Mouse (Mus musculus): Measurements from ENCODE around the gene Ptdss2. TPM values are rescaled to one million over a fixed set of nuclear protein-coding genes. Genes with fewer than 3 reads are reported as not detected.

The Ptdss2 gene
- total and polyA plus RNA-seq, 3 experiments, result 16.9 to 44.9 TPM; not detected in 1

DNA sequence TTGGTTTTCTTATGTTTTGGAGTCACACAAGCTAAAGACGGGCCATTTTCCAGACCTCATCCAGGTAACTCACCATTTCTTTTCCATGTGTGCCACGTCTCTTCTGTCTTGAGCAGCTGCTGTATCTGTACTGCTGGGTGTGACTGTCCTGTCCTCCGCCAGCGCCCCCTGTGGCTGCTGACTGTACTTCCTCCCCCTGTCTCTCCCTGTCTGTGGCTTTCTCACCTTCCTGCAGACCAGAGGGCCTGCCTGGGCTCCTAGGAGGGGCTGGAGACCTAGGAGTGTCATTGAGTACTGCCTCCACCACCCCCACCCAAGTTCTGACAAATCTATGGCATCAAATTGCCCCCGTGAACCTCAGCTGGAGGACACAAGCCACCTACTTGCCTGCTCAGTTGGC, 20.9 kb downstream of the Ptdss2 start:
- peak; percentile 75 for DNase-seq (ENCODE audit: low read depth, low spot score)
- Histone ChIP-seq H3K4me3 (ENCODE audit: control insufficient read depth in 1 of 2, insufficient read depth in 1 of 2, low read depth in 2 of 2, low read length in 2 of 2) (no peak overlapping the region), H3K9ac (ENCODE audit: control insufficient read depth, low read depth, low read length, poor library complexity, severe bottlenecking) (no peak overlapping the region), H3K36me3 (ENCODE audit: control insufficient read depth in 1 of 2, insufficient read depth in 2 of 2, low read length in 2 of 2) (peaks cover 6 to 27% of the 10 kb centered on the region in 2 experiments), H3K4me1 (ENCODE audit: control insufficient read depth in 1 of 2, insufficient read depth in 2 of 2, low read length in 2 of 2) (peaks cover 35 to 42% of the 10 kb centered on the region in 2 experiments), H3K27ac (ENCODE audit: control insufficient read depth, low read depth, low read length) (no peak overlapping the region), H3K79me2 (ENCODE audit: control insufficient read depth, insufficient read depth, low read length, poor library complexity) (no peaks in the 10 kb centered on the region), H3K9me3 (replicated peaks; ENCODE audit: insufficient read depth, low read length) (no peaks in the 10 kb centered on the region), H3K27me3 (ENCODE audit: control insufficient read depth in 1 of 2, insufficient read depth in 2 of 2, low read length in 2 of 2) (no peaks in the 10 kb centered on the region)
- TF ChIP-seq ZNF384 (IDR thresholded peaks at IDR 0.05; ENCODE audit: low read depth, low read length) (0 out of 2 replicates have a peak, but pooled peaks have one; percentile 37), ELF1 (IDR thresholded peaks at IDR 0.05; ENCODE audit: low read depth, low read length) (no peak), SMC3 (IDR thresholded peaks at IDR 0.05; ENCODE audit: low read depth, low read length) (peak; percentile 21; the same call in 1 of the 2 replicates), SIN3A (IDR thresholded peaks at IDR 0.05; ENCODE audit: low read length) (peak; percentile 42; the same call in 1 of the 2 replicates), MYB (IDR thresholded peaks at IDR 0.05; ENCODE audit: low read depth, low read length) (no peak), ZKSCAN1 (IDR thresholded peaks at IDR 0.05; ENCODE audit: low read depth, low read length) (no peak), POLR2A (IDR thresholded peaks at IDR 0.05; ENCODE audit: control insufficient read depth in 1 of 2, insufficient read depth in 1 of 2, low read depth in 1 of 2, low read length in 2 of 2, poor library complexity in 1 of 2) (no peak), MAZ (IDR thresholded peaks at IDR 0.05; ENCODE audit: low read depth, low read length) (0 out of 2 replicates have a peak, but pooled peaks have one; percentile 34), CTCF (IDR thresholded peaks at IDR 0.05 in 2 of 3, conservative IDR thresholded peaks at IDR 0.05 in 1 of 3; ENCODE audit: control insufficient read depth in 1 of 3, insufficient read depth in 1 of 3, low read depth in 2 of 3, low read length in 3 of 3, poor library complexity in 1 of 3, severe bottlenecking in 1 of 3) (peak; percentile 72 to 84 (median 75))

DNA sequence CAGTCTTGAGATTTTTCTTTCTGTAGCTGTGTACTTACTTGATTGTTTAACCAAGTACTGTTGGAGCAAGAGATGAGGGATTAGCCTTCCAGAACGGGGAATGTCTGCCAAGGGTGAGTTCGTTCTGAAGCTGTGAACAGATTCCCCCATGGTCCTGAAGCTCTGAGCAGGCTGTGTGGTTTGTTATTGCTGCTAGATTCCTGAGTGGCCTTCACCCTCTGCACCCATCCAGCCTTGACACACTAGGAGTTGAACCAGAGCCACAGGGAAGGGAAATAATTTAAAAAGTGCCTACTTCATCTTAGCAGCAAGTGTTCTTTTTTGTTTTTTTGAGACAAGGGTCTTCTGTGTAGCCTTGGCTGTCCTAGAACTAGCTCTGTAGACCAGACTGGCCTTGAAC, 21.7 kb downstream of the Ptdss2 start:
- TF ChIP-seq CHD2 (IDR thresholded peaks at IDR 0.05; ENCODE audit: low read length) (no peak), MAX (IDR thresholded peaks at IDR 0.05; ENCODE audit: low read length) (no peak), E2F4 (IDR thresholded peaks at IDR 0.05; ENCODE audit: borderline replicate concordance, low read depth, low read length) (no peak), GATA1 (IDR thresholded peaks at IDR 0.05; ENCODE audit: low read depth, low read length) (no peak), JUND (IDR thresholded peaks at IDR 0.05; ENCODE audit: low read depth, low read length) (no peak)
- no peak for DNase-seq (ENCODE audit: low read depth, low spot score)
- Histone ChIP-seq H3K79me2 (ENCODE audit: control insufficient read depth, insufficient read depth, low read length, poor library complexity) (no peaks in the 10 kb centered on the region), H3K4me1 (ENCODE audit: control insufficient read depth in 1 of 2, insufficient read depth in 2 of 2, low read length in 2 of 2) (peaks cover 35 to 42% of the 10 kb centered on the region in 2 experiments), H3K9me3 (replicated peaks; ENCODE audit: insufficient read depth, low read length) (no peaks in the 10 kb centered on the region), H3K27me3 (ENCODE audit: control insufficient read depth in 1 of 2, insufficient read depth in 2 of 2, low read length in 2 of 2) (no peaks in the 10 kb centered on the region), H3K36me3 (ENCODE audit: control insufficient read depth in 1 of 2, insufficient read depth in 2 of 2, low read length in 2 of 2) (peaks cover 3 to 27% of the 10 kb centered on the region in 2 experiments), H3K9ac (ENCODE audit: control insufficient read depth, low read depth, low read length, poor library complexity, severe bottlenecking) (no peak overlapping the region), H3K4me3 (ENCODE audit: control insufficient read depth in 1 of 2, insufficient read depth in 1 of 2, low read depth in 2 of 2, low read length in 2 of 2) (no peak overlapping the region), H3K27ac (ENCODE audit: control insufficient read depth, low read depth, low read length) (no peak overlapping the region)

DNA sequence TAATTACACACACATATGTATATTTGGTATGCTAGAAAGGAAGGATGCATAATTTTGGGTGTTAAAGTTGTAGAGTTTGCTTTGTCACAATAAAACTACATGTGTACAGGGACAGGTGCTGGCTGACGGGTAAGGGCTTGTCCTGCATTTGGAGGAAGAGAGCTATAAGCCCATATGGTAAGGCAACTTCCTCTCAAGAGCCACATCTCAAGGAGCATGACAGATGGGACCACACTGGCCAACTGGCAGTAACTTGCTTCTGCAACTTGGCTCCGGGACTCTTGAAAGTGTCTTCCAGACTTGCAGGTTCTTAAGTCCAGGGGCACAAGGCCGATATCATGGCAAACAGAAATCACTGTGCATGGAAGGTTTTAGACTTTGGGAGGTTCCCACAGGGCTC, 22.5 kb downstream of the Ptdss2 start:
- H3K9ac ChIP-seq (ENCODE audit: control insufficient read depth, low read depth, low read length, poor library complexity, severe bottlenecking), result no peak overlapping the region
- H3K4me3 ChIP-seq (ENCODE audit: control insufficient read depth in 1 of 2, insufficient read depth in 1 of 2, low read depth in 2 of 2, low read length in 2 of 2), result no peak overlapping the region
- H3K79me2 ChIP-seq (ENCODE audit: control insufficient read depth, insufficient read depth, low read length, poor library complexity), result no peaks in the 10 kb centered on the region
- peaks cover 35 to 42% of the 10 kb centered on the region in 2 experiments for H3K4me1 ChIP-seq (ENCODE audit: control insufficient read depth in 1 of 2, insufficient read depth in 2 of 2, low read length in 2 of 2)
- H3K36me3 ChIP-seq (ENCODE audit: control insufficient read depth in 1 of 2, insufficient read depth in 2 of 2, low read length in 2 of 2), result peaks cover 3 to 27% of the 10 kb centered on the region in 2 experiments
- DNase-seq (ENCODE audit: low read depth, low spot score), result no peak
- TF ChIP-seq TAL1 (IDR thresholded peaks at IDR 0.05; ENCODE audit: low read length), result no peak
- no peak for TF ChIP-seq HCFC1 (IDR thresholded peaks at IDR 0.05; ENCODE audit: low read depth, low read length)
- TF ChIP-seq MAX (IDR thresholded peaks at IDR 0.05; ENCODE audit: low read length), result no peak
- TF ChIP-seq MYB (IDR thresholded peaks at IDR 0.05; ENCODE audit: low read depth, low read length), result no peak
- TF ChIP-seq CTCF (IDR thresholded peaks at IDR 0.05 in 2 of 3, conservative IDR thresholded peaks at IDR 0.05 in 1 of 3; ENCODE audit: control insufficient read depth in 1 of 3, insufficient read depth in 1 of 3, low read depth in 2 of 3, low read length in 3 of 3, poor library complexity in 1 of 3, severe bottlenecking in 1 of 3), result no peak
- no peak for TF ChIP-seq E2F4 (IDR thresholded peaks at IDR 0.05; ENCODE audit: borderline replicate concordance, low read depth, low read length)
- TF ChIP-seq USF2 (IDR thresholded peaks at IDR 0.05; ENCODE audit: borderline replicate concordance in 1 of 2, insufficient read depth in 1 of 2, low read depth in 1 of 2, low read length in 2 of 2), result no peak
- TF ChIP-seq UBTF (IDR thresholded peaks at IDR 0.05; ENCODE audit: borderline replicate concordance, insufficient read depth, low read depth, low read length), result no peak
- TF ChIP-seq MXI1 (IDR thresholded peaks at IDR 0.05; ENCODE audit: low read depth, low read length), result no peak
- TF ChIP-seq ZNF384 (IDR thresholded peaks at IDR 0.05; ENCODE audit: low read depth, low read length), result no peak
- TF ChIP-seq POLR2A (IDR thresholded peaks at IDR 0.05; ENCODE audit: control insufficient read depth in 1 of 2, insufficient read depth in 1 of 2, low read depth in 1 of 2, low read length in 2 of 2, poor library complexity in 1 of 2), result no peak
- no peak for TF ChIP-seq BHLHE40 (IDR thresholded peaks at IDR 0.05; ENCODE audit: borderline replicate concordance, low read depth, low read length)
- TF ChIP-seq ZC3H11A (IDR thresholded peaks at IDR 0.05; ENCODE audit: low read depth, low read length), result no peak
- TF ChIP-seq ETS1 (IDR thresholded peaks at IDR 0.05; ENCODE audit: low read depth, low read length), result no peak
- H3K9me3 ChIP-seq (replicated peaks; ENCODE audit: insufficient read depth, low read length), result no peaks in the 10 kb centered on the region
- no peaks in the 10 kb centered on the region for H3K27me3 ChIP-seq (ENCODE audit: control insufficient read depth in 1 of 2, insufficient read depth in 2 of 2, low read length in 2 of 2)
- no peak overlapping the region for H3K27ac ChIP-seq (ENCODE audit: control insufficient read depth, low read depth, low read length)

Measured in MEL (cell line).